Mouse (Mus musculus) midbrain, embryonic 16.5 days (tissue): ENCODE measurements around the gene Commd6. TPM values are rescaled to one million over a fixed set of nuclear protein-coding genes. Genes with fewer than 3 reads are reported as not detected.

Source experiments
- ATAC-seq: fragments of 200-750 bp; cut with Nextera tagmentation; 2 replicates; pipeline ENCODE4 v1.8.0; 2017; ENCODE audit warnings: moderate TSS enrichment
- H3K27ac ChIP-seq: fragments of 300-500 bp; sonication (generic); 2 replicates; pipeline ENCODE4 v1.5.1; 2014; ENCODE audit warnings: mild to moderate bottlenecking, low read length, mixed read lengths
- H3K27me3 ChIP-seq: fragments of 300-500 bp; sonication (generic); 2 replicates; pipeline ENCODE4 v1.6.1; 2014; ENCODE audit warnings: low read depth, low read length, mixed read lengths; ENCODE audit not compliant: control insufficient read depth, insufficient read depth
- H3K36me3 ChIP-seq: fragments of 300-500 bp; sonication (generic); 2 replicates; pipeline ENCODE4 v1.6.1; 2014; ENCODE audit warnings: mild to moderate bottlenecking, low read length, moderate library complexity, mixed read lengths; ENCODE audit not compliant: control insufficient read depth, insufficient read depth
- H3K4me1 ChIP-seq: fragments of 300-500 bp; sonication (generic); 2 replicates; pipeline ENCODE4 v1.6.1; 2014; ENCODE audit warnings: mild to moderate bottlenecking, low read length, mixed read lengths; ENCODE audit not compliant: control insufficient read depth, insufficient read depth
- H3K4me2 ChIP-seq: fragments of 300-500 bp; sonication (generic); 2 replicates; pipeline ENCODE4 v1.6.1; 2014; ENCODE audit warnings: mild to moderate bottlenecking, low read length, mixed read lengths
- H3K4me3 ChIP-seq: fragments of 300-500 bp; sonication (generic); 2 replicates; pipeline ENCODE4 v1.5.1; 2014; ENCODE audit warnings: low read depth, mild to moderate bottlenecking, low read length, moderate library complexity, mixed read lengths
- H3K9ac ChIP-seq: fragments of 300-500 bp; sonication (generic); 2 replicates; pipeline ENCODE4 v1.6.1; 2014; ENCODE audit warnings: low read depth, low read length, mixed read lengths
- H3K9me3 ChIP-seq: fragments of 300-500 bp; sonication (generic); replicated peaks from 2 replicates; pipeline ENCODE4 v1.6.1; 2014; ENCODE audit warnings: mild to moderate bottlenecking, low read length, mixed read lengths; ENCODE audit not compliant: control insufficient read depth, poor library complexity, severe bottlenecking
- WGBS: fragments of 180-500 bp; shearing (Covaris S2); extraction: QIAGEN DNeasy Blood & Tissue Kit; methylation state at CpG from one replicate; pipeline ENCODE4 v1.1.7; 2014; 5-methylcytosine and 5-hydroxymethylcytosine counted together
- polyA plus RNA-seq: library from polyadenylated mRNA; unstranded; fragments of >200 nt; fragmentation: Nextera tagmentation; extraction: Ambion mirVana; gene quantifications from 2 replicates; pipeline ENCODE4 v1.2.1, GENCODE M21; 2015

The Commd6 gene
- polyA plus RNA-seq, 1 experiment from 2014 or later, result 92.2 TPM

- no peak overlapping the region for H3K9ac ChIP-seq
- H3K4me2 ChIP-seq, result no peak overlapping the region
- H3K4me1 ChIP-seq, result peaks cover 13% of the 10 kb centered on the region
- H3K27ac ChIP-seq, result no peak overlapping the region
- H3K27me3 ChIP-seq, result no peaks in the 10 kb centered on the region
- H3K4me3 ChIP-seq, result no peak overlapping the region
- 0 out of 2 replicates have a peak, but pooled peaks cover 4% of the 10 kb centered on the region for H3K36me3 ChIP-seq
- no peaks in the 10 kb centered on the region for H3K9me3 ChIP-seq
- 87% methylated on average over 10 of the region's 10 CpGs for WGBS
- no peak for ATAC-seq
Measured at GRCm38 (mm10) chr14:101656307-101656706, 15.8 kb upstream of the Commd6 start.

- Histone ChIP-seq H3K9me3 (no peaks in the 10 kb centered on the region), H3K27ac (peak overlapping the region; percentile 84), H3K4me3 (peak overlapping the region; percentile 98), H3K9ac (peak overlapping the region; percentile 94), H3K4me2 (peak overlapping the region; percentile 77), H3K36me3 (0 out of 2 replicates have a peak, but pooled peaks cover 3% of the 10 kb centered on the region), H3K4me1 (peaks cover 13% of the 10 kb centered on the region), H3K27me3 (no peaks in the 10 kb centered on the region)
- peak; percentile 18; the same call in 1 of the 2 replicates for ATAC-seq
- under 1% methylated on average over 10 of the region's 10 CpGs for WGBS
Measured at GRCm38 (mm10) chr14:101654526-101654909, 14.0 kb upstream of the Commd6 start.

- Histone ChIP-seq H3K4me1 (peaks cover 13% of the 10 kb centered on the region), H3K27ac (peak within 1 kb of the TSS; percentile 84), H3K4me2 (peak within 1 kb of the TSS; percentile 77), H3K4me3 (peak within 1 kb of the TSS; percentile 98), H3K36me3 (no peaks in the 10 kb centered on the region), H3K27me3 (no peaks in the 10 kb centered on the region), H3K9me3 (no peaks in the 10 kb centered on the region), H3K9ac (peak within 1 kb of the TSS; percentile 94)
- peak; percentile 91 for ATAC-seq
- WGBS, result under 1% methylated on average over 79 of the region's 81 CpGs
Measured at GRCm38 (mm10) chr14:101653581-101654525, 13.4 kb upstream of the Commd6 start, which contains the start of gene Uchl3. Gene Uchl3 (plus strand): TSS chr14:101653967.

GRCm38 (mm10) chr14:101652571-101652970 lies 12.1 kb upstream of the Commd6 start:
- Histone ChIP-seq H3K9ac (no peak overlapping the region), H3K36me3 (no peaks in the 10 kb centered on the region), H3K4me2 (no peak overlapping the region), H3K27ac (no peak overlapping the region), H3K27me3 (no peaks in the 10 kb centered on the region), H3K9me3 (no peaks in the 10 kb centered on the region), H3K4me3 (no peak overlapping the region), H3K4me1 (peaks cover 13% of the 10 kb centered on the region)
- no peak for ATAC-seq
- 93% methylated on average over 6 of the region's 6 CpGs for WGBS

GRCm38 (mm10) chr14:101650551-101650950 lies 10.1 kb upstream of the Commd6 start:
- Histone ChIP-seq H3K27ac (no peak overlapping the region), H3K4me1 (peaks cover 6% of the 10 kb centered on the region), H3K27me3 (no peaks in the 10 kb centered on the region), H3K36me3 (no peaks in the 10 kb centered on the region), H3K9me3 (no peaks in the 10 kb centered on the region), H3K4me2 (no peak overlapping the region), H3K4me3 (no peak overlapping the region), H3K9ac (no peak overlapping the region)
- no peak for ATAC-seq
- WGBS, result 86% methylated on average over 4 of the region's 4 CpGs

- no peak overlapping the region for H3K4me3 ChIP-seq
- no peak for ATAC-seq
- H3K36me3 ChIP-seq, result no peaks in the 10 kb centered on the region
- no peaks in the 10 kb centered on the region for H3K9me3 ChIP-seq
- no peak overlapping the region for H3K27ac ChIP-seq
- no peaks in the 10 kb centered on the region; the same call in 1 of the 2 replicates for H3K27me3 ChIP-seq
- WGBS, result 83% methylated on average over 1 of the region's 1 CpGs
- H3K4me1 ChIP-seq, result no peaks in the 10 kb centered on the region
- H3K4me2 ChIP-seq, result no peak overlapping the region
- no peak overlapping the region for H3K9ac ChIP-seq
Measured at GRCm38 (mm10) chr14:101644948-101645347, 4.5 kb upstream of the Commd6 start.

GRCm38 (mm10) chr14:101637381-101637780 lies 3.1 kb downstream of the Commd6 start:
- no peak overlapping the region for H3K4me3 ChIP-seq
- H3K4me2 ChIP-seq, result no peak overlapping the region
- H3K27me3 ChIP-seq, result no peaks in the 10 kb centered on the region
- H3K9me3 ChIP-seq, result no peaks in the 10 kb centered on the region
- peaks cover 3% of the 10 kb centered on the region for H3K36me3 ChIP-seq
- peaks cover 6% of the 10 kb centered on the region for H3K4me1 ChIP-seq
- ATAC-seq, result no peak
- no peak overlapping the region for H3K27ac ChIP-seq
- no peak overlapping the region for H3K9ac ChIP-seq
- WGBS, result 93% methylated on average over 6 of the region's 6 CpGs

GRCm38 (mm10) chr14:101635765-101636164 lies 4.7 kb downstream of the Commd6 start:
- 100% methylated on average over 1 of the region's 1 CpGs for WGBS
- Histone ChIP-seq H3K4me1 (peaks cover 6% of the 10 kb centered on the region), H3K27ac (no peak overlapping the region), H3K4me3 (no peak overlapping the region), H3K4me2 (no peak overlapping the region), H3K27me3 (no peaks in the 10 kb centered on the region), H3K9me3 (no peaks in the 10 kb centered on the region), H3K36me3 (peaks cover 10% of the 10 kb centered on the region), H3K9ac (no peak overlapping the region)
- no peak for ATAC-seq

- no peak for ATAC-seq
- H3K36me3 ChIP-seq, result peaks cover 10% of the 10 kb centered on the region
- no peaks in the 10 kb centered on the region for H3K4me1 ChIP-seq
- H3K27ac ChIP-seq, result no peak overlapping the region
- WGBS, result 88% methylated on average over 2 of the region's 2 CpGs
- H3K9me3 ChIP-seq, result no peaks in the 10 kb centered on the region
- no peak overlapping the region for H3K9ac ChIP-seq
- H3K4me2 ChIP-seq, result no peak overlapping the region
- no peaks in the 10 kb centered on the region for H3K27me3 ChIP-seq
- no peak overlapping the region for H3K4me3 ChIP-seq
Measured at GRCm38 (mm10) chr14:101630548-101630947, 9.9 kb downstream of the Commd6 start.
